In the genomic region with DNA sequence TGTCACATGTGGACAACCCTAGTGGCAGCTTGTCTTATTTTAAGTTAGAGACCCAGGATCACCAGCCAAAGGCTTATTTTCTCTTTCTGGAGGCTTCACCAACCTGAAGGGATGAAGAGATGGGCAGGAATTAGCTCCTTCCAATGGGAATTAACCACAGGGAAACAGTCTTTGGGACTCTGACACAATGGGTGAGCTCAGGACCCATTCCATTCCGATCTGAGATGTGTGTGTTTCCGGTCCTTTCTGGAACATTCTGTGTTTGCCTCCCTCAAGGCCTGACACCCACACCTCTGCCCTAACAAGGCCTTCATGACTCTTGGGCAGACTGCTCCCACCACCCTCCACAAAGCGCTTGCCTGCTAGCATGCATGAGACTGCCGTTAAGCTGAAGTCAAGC, we compare ENCODE assay signal across 8 mouse cellular contexts. TPM values are rescaled to one million over a fixed set of nuclear protein-coding genes. Genes with fewer than 3 reads are reported as not detected.
DNase-seq lines count a peak whose midpoint lies in the region; ATAC-seq lines count a peak whose summit lies in the region.

A gene (plus strand): TSS at position 301 of the 400 bp plus-strand sequence.

- no peaks in the 10 kb centered on the region for H3K9me3 ChIP-seq in lung, embryonic 16.5 days (ENCODE audit: control insufficient read depth, low read length)
- no peaks in the 10 kb centered on the region for H3K9me3 ChIP-seq in embryonic facial prominence, embryonic 13.5 days
- H3K9me3 ChIP-seq in intestine, embryonic 16.5 days (ENCODE audit: control insufficient read depth, low read length) = no peaks in the 10 kb centered on the region
- H3K9me3 ChIP-seq in neural tube, embryonic 15.5 days (replicated peaks) = no peaks in the 10 kb centered on the region

- H3K4me1 ChIP-seq in lung, embryonic 16.5 days (replicated peaks; ENCODE audit: control insufficient read depth, insufficient read depth, low read length) = peaks cover 30% of the 10 kb centered on the region
- H3K4me1 ChIP-seq in embryonic facial prominence, embryonic 13.5 days = peaks cover 33% of the 10 kb centered on the region
- H3K4me1 ChIP-seq in intestine, embryonic 16.5 days (ENCODE audit: control insufficient read depth, insufficient read depth, low read length) = peaks cover 24% of the 10 kb centered on the region
- H3K4me1 ChIP-seq in neural tube, embryonic 15.5 days = peaks cover 32% of the 10 kb centered on the region

- ATAC-seq in lung, embryonic 16.5 days (ENCODE audit: low read depth) = no peak
- ATAC-seq in embryonic facial prominence, embryonic 13.5 days (ENCODE audit: insufficient number of reproducible peaks, insufficient read depth, low FRiP score, low TSS enrichment, low read depth) = no peak
- ATAC-seq in intestine, embryonic 16.5 days = no peak
- no peak for ATAC-seq in neural tube, embryonic 15.5 days (ENCODE audit: low FRiP score)

- H3K27ac ChIP-seq in lung, embryonic 16.5 days (ENCODE audit: low read length) = peak within 1 kb of the TSS; percentile 96
- H3K27ac ChIP-seq in embryonic facial prominence, embryonic 13.5 days = peak within 1 kb of the TSS; percentile 95
- H3K27ac ChIP-seq in intestine, embryonic 16.5 days (ENCODE audit: low read length) = peak within 1 kb of the TSS; percentile 82
- peak within 1 kb of the TSS; percentile 84 for H3K27ac ChIP-seq in neural tube, embryonic 15.5 days (replicated peaks)

- no peaks in the 10 kb centered on the region for H3K36me3 ChIP-seq in lung, embryonic 16.5 days (ENCODE audit: control insufficient read depth, insufficient read depth, low read length)
- no peaks in the 10 kb centered on the region for H3K36me3 ChIP-seq in embryonic facial prominence, embryonic 13.5 days
- H3K36me3 ChIP-seq in intestine, embryonic 16.5 days (ENCODE audit: control insufficient read depth, insufficient read depth, low read length) = no peaks in the 10 kb centered on the region
- H3K36me3 ChIP-seq in neural tube, embryonic 15.5 days = no peaks in the 10 kb centered on the region

- no peaks in the 10 kb centered on the region for H3K27me3 ChIP-seq in lung, embryonic 16.5 days (ENCODE audit: control insufficient read depth, insufficient read depth, low read depth, low read length)
- H3K27me3 ChIP-seq in embryonic facial prominence, embryonic 13.5 days = no peaks in the 10 kb centered on the region
- H3K27me3 ChIP-seq in intestine, embryonic 16.5 days (replicated peaks; ENCODE audit: control insufficient read depth, insufficient read depth, low read length) = no peaks in the 10 kb centered on the region
- no peaks in the 10 kb centered on the region for H3K27me3 ChIP-seq in neural tube, embryonic 15.5 days (replicated peaks)

- 61% methylated on average over 4 of the region's 4 CpGs for WGBS in lung, embryonic 16.5 days
- WGBS in embryonic facial prominence, embryonic 13.5 days = 73% methylated on average over 4 of the region's 4 CpGs
- WGBS in intestine, embryonic 16.5 days = 74% methylated on average over 4 of the region's 4 CpGs
- WGBS in neural tube, embryonic 15.5 days = 85% methylated on average over 4 of the region's 4 CpGs

- no peak within 1 kb of the TSS for H3K4me3 ChIP-seq in lung, embryonic 16.5 days (ENCODE audit: low read length)
- H3K4me3 ChIP-seq in embryonic facial prominence, embryonic 13.5 days = peak within 1 kb of the TSS; percentile 9
- H3K4me3 ChIP-seq in intestine, embryonic 16.5 days (ENCODE audit: low read length) = no peak within 1 kb of the TSS
- H3K4me3 ChIP-seq in neural tube, embryonic 15.5 days (replicated peaks) = no peak within 1 kb of the TSS

- H3K4me2 ChIP-seq in lung, embryonic 16.5 days (ENCODE audit: low read depth, low read length) = peak within 1 kb of the TSS; percentile 9; the same call in 1 of the 2 replicates
- peak within 1 kb of the TSS; percentile 45 for H3K4me2 ChIP-seq in embryonic facial prominence, embryonic 13.5 days
- no peak within 1 kb of the TSS; the same call in 1 of the 2 replicates for H3K4me2 ChIP-seq in intestine, embryonic 16.5 days (ENCODE audit: low read depth, low read length)
- peak within 1 kb of the TSS; percentile 17; the same call in 1 of the 2 replicates for H3K4me2 ChIP-seq in neural tube, embryonic 15.5 days

- peak within 1 kb of the TSS; percentile 47 for H3K9ac ChIP-seq in lung, embryonic 16.5 days (ENCODE audit: low read length)
- H3K9ac ChIP-seq in embryonic facial prominence, embryonic 13.5 days = peak within 1 kb of the TSS; percentile 59
- peak within 1 kb of the TSS; percentile 42 for H3K9ac ChIP-seq in intestine, embryonic 16.5 days (ENCODE audit: low read depth, low read length)
- 0 out of 2 replicates have a peak within 1 kb of the TSS, but pooled peaks have one; percentile 26 for H3K9ac ChIP-seq in neural tube, embryonic 15.5 days (replicated peaks)

- DNase-seq in lung, postnatal 25 days (ENCODE audit: low spot score) = no peak
- DNase-seq in thymus, postnatal 14 days = no peak
- no peak for DNase-seq in cerebellum, adult 18-20 months
- no peak for DNase-seq in ovary, adult 18-20 months (ENCODE audit: low spot score)

RNA-seq across cellular contexts. Expression of the gene that starts here (rescaled TPM):
- 5.7 TPM in 2 replicates for polyA plus RNA-seq in lung, embryonic 16.5 days (2015; fragmentation: Nextera tagmentation; extraction: Ambion mirVana)
- 7.1 and 8.1 TPM in 2 replicates for polyA plus RNA-seq in embryonic facial prominence, embryonic 13.5 days (2015; fragmentation: Nextera tagmentation; extraction: Ambion mirVana)
- 10.8 and 11.0 TPM in 2 replicates for polyA plus RNA-seq in intestine, embryonic 16.5 days (2015; fragmentation: Nextera tagmentation; extraction: Ambion mirVana)
- polyA plus RNA-seq in neural tube, embryonic 15.5 days (2015; fragmentation: Nextera tagmentation; extraction: Ambion mirVana) = 6.4 and 8.9 TPM in 2 replicates
